Mouse (Mus musculus) bone marrow, adult 2 months (tissue): ENCODE measurements around the gene Pgc. TPM values are rescaled to one million over a fixed set of nuclear protein-coding genes. Genes with fewer than 3 reads are reported as not detected.
A peak's percentile ranks its signal among the peaks of the same experiment; 100 is the strongest.

Experiments used
- H3K27ac ChIP-seq: fragments of 200-500 bp; 2 replicates; pipeline ENCODE4 v1.5.1; 2012; ENCODE audit warnings: low read depth, mild to moderate bottlenecking, control low read depth, inconsistent platforms, low read length; ENCODE audit not compliant: control insufficient read depth, poor library complexity, insufficient read depth
- H3K4me1 ChIP-seq: fragments of 200-500 bp; 2 replicates; pipeline ENCODE4 v1.6.1; 2011; ENCODE audit warnings: low read length; ENCODE audit not compliant: control insufficient read depth, insufficient read depth
- H3K4me3 ChIP-seq: fragments of 200-500 bp; replicated peaks from 2 replicates; pipeline ENCODE3; 2011; ENCODE audit warnings: mild to moderate bottlenecking, low read depth, low read length, control low read depth; ENCODE audit not compliant: control insufficient read depth
- CTCF ChIP-seq: fragments of 200-500 bp; IDR thresholded peaks from 2 replicates; pipeline ENCODE4 v1.5.1; 2011; ENCODE audit warnings: low read length, control low read depth; ENCODE audit not compliant: control insufficient read depth, insufficient read depth
- POLR2A ChIP-seq: fragments of 200-500 bp; IDR thresholded peaks from 2 replicates; pipeline ENCODE4 v1.6.1; 2011; ENCODE audit warnings: low read depth, mild to moderate bottlenecking, control low read depth, low read length, borderline replicate concordance; ENCODE audit not compliant: control insufficient read depth
- WGBS: fragments of 180-500 bp; shearing (Covaris S2); methylation state at CpG from one replicate; pipeline ENCODE4 v1.1.7; 2018; 5-methylcytosine and 5-hydroxymethylcytosine counted together
- polyA plus RNA-seq: library from polyadenylated mRNA; stranded (reverse); fragments of >200 nt; gene quantifications from 2 replicates; pipeline ENCODE4 v1.2.4, GENCODE M21; 2011; ENCODE audit warnings: low replicate concordance; ENCODE audit not compliant: missing spikeins, insufficient read depth, insufficient read length

The Pgc gene
- polyA plus RNA-seq, 1 experiment, result 1.1 TPM

GRCm38 (mm10) chr17:47762518-47763340 lies 36.1 kb downstream of the Pgc start:
- peaks cover 15% of the 10 kb centered on the region for H3K4me1 ChIP-seq
- no peak overlapping the region; the same call in 1 of the 2 replicates for H3K27ac ChIP-seq
- TF ChIP-seq CTCF (no peak), POLR2A (no peak)
- 84% methylated on average over 13 of the region's 13 CpGs for WGBS
- H3K4me3 ChIP-seq, result no peak overlapping the region

GRCm38 (mm10) chr17:47765986-47766385 lies 39.3 kb downstream of the Pgc start:
- 37% methylated on average over 4 of the region's 4 CpGs for WGBS
- Histone ChIP-seq H3K4me1 (peaks cover 18% of the 10 kb centered on the region), H3K4me3 (no peak overlapping the region), H3K27ac (peak overlapping the region; percentile 91)
- TF ChIP-seq POLR2A (no peak), CTCF (no peak)

- TF ChIP-seq CTCF (no peak), POLR2A (no peak)
- WGBS, result 45% methylated on average over 6 of the region's 6 CpGs
- peaks cover 18% of the 10 kb centered on the region for H3K4me1 ChIP-seq
- peak overlapping the region; percentile 91 for H3K27ac ChIP-seq
- no peak overlapping the region for H3K4me3 ChIP-seq
Measured at GRCm38 (mm10) chr17:47766407-47767043, 39.9 kb downstream of the Pgc start.

- H3K4me3 ChIP-seq, result no peak overlapping the region
- WGBS, result 30% methylated on average over 2 of the region's 2 CpGs
- TF ChIP-seq POLR2A, result no peak
- TF ChIP-seq CTCF, result no peak
- peaks cover 18% of the 10 kb centered on the region for H3K4me1 ChIP-seq
- H3K27ac ChIP-seq, result peak overlapping the region; percentile 91
Measured at GRCm38 (mm10) chr17:47767081-47767455, 40.4 kb downstream of the Pgc start.

- Histone ChIP-seq H3K27ac (peak overlapping the region; percentile 94), H3K4me1 (peaks cover 18% of the 10 kb centered on the region), H3K4me3 (peak overlapping the region; percentile 12)
- TF ChIP-seq CTCF (no peak), POLR2A (no peak)
- 57% methylated on average over 17 of the region's 17 CpGs for WGBS
Measured at GRCm38 (mm10) chr17:47767456-47768141, 41.0 kb downstream of the Pgc start.

GRCm38 (mm10) chr17:47768707-47769276 lies 42.1 kb downstream of the Pgc start:
- peak; percentile 60; the same call in 1 of the 2 replicates for TF ChIP-seq POLR2A
- TF ChIP-seq CTCF, result peak; percentile 77
- peak overlapping the region; percentile 94 for H3K27ac ChIP-seq
- WGBS, result 2% methylated on average over 12 of the region's 12 CpGs
- peak overlapping the region; percentile 58 for H3K4me3 ChIP-seq
- peaks cover 18% of the 10 kb centered on the region for H3K4me1 ChIP-seq

GRCm38 (mm10) chr17:47769389-47770299 lies 43.0 kb downstream of the Pgc start:
- WGBS, result 75% methylated on average over 11 of the region's 11 CpGs
- TF ChIP-seq POLR2A (peak; percentile 56; the same call in 1 of the 2 replicates), CTCF (no peak)
- Histone ChIP-seq H3K27ac (peak overlapping the region; percentile 94), H3K4me3 (peak overlapping the region; percentile 48), H3K4me1 (peaks cover 18% of the 10 kb centered on the region)
